In genomic region chr8:41551925-41552414, GRCm38 (mm10) we compare ENCODE assay signal across 17 mouse cellular contexts.
DNase-seq lines count a peak whose midpoint lies in the region; ATAC-seq and TF ChIP-seq lines count a peak whose summit lies in the region.
"Had no signal": no experiment of that assay in that cellular context is flagged by ENCODE, and none has a peak within 500 bp of the region (broad histone marks: within the 10 kb centered on the region; RNA-seq: fewer than 3 reads in every experiment).

No protein-coding gene starts in this region.

- DNase-seq in embryo, embryonic 10.5 days (ENCODE audit: low spot score): peak; percentile 24
- DNase-seq in embryo, embryonic 9.5 days (ENCODE audit: extremely low spot score): no peak
- peak; percentile 27 for DNase-seq in kidney, postnatal 0 days (ENCODE audit: low spot score)
- no peak for DNase-seq in kidney, adult 9 months
- no peak for DNase-seq in lung, postnatal 4 days
- DNase-seq in cerebellum, postnatal 14 days: no peak
- DNase-seq: adrenal gland, postnatal 10 days; cerebellum, adult 11 months; cerebellum, adult 8-10 months; cerebellum, postnatal 25 days; gastrocnemius, postnatal 14 days had no signal

- no peaks in the 10 kb centered on the region for H3K27me3 ChIP-seq in kidney, postnatal 0 days (ENCODE audit: insufficient read depth, low read length)
- 0 out of 2 replicates have a peak, but pooled peaks cover under 1% of the 10 kb centered on the region for H3K27me3 ChIP-seq in limb, embryonic 12.5 days
- H3K27me3 ChIP-seq: heart, embryonic 12.5 days had no signal

- H3K9ac ChIP-seq in kidney, postnatal 0 days (ENCODE audit: low read depth, low read length): no peak overlapping the region
- no peak overlapping the region for H3K9ac ChIP-seq in limb, embryonic 12.5 days (replicated peaks)
- H3K9ac ChIP-seq: heart, embryonic 12.5 days; hindbrain, embryonic 14.5 days had no signal

- H3K36me3 ChIP-seq in kidney, postnatal 0 days (ENCODE audit: insufficient read depth, low read length): no peaks in the 10 kb centered on the region
- no peaks in the 10 kb centered on the region for H3K36me3 ChIP-seq in limb, embryonic 12.5 days
- H3K36me3 ChIP-seq: forebrain, embryonic 10.5 days; heart, embryonic 12.5 days; hindbrain, embryonic 10.5 days had no signal

- no peaks in the 10 kb centered on the region for H3K4me1 ChIP-seq in kidney, postnatal 0 days (replicated peaks; ENCODE audit: insufficient read depth, low read length)
- peaks cover 51% of the 10 kb centered on the region for H3K4me1 ChIP-seq in limb, embryonic 12.5 days (replicated peaks)
- H3K4me1 ChIP-seq: heart, embryonic 12.5 days; hindbrain, embryonic 10.5 days had no signal

- H3K9me3 ChIP-seq in kidney, postnatal 0 days (replicated peaks; ENCODE audit: low read length): no peaks in the 10 kb centered on the region
- no peaks in the 10 kb centered on the region for H3K9me3 ChIP-seq in limb, embryonic 12.5 days
- H3K9me3 ChIP-seq: forebrain, embryonic 10.5 days; heart, embryonic 12.5 days; hindbrain, embryonic 10.5 days had no signal

- ATAC-seq in kidney, postnatal 0 days (replicated peaks; ENCODE audit: low FRiP score, low read depth): no peak
- peak; percentile 43; the same call in 1 of the 2 replicates for ATAC-seq in limb, embryonic 12.5 days (ENCODE audit: insufficient number of reproducible peaks, insufficient read depth, low FRiP score, low TSS enrichment, low read depth)
- ATAC-seq: forebrain, embryonic 14.5 days had no signal

- 37% methylated on average over 15 of the region's 15 CpGs for WGBS in kidney, postnatal 0 days
- 18% methylated on average over 15 of the region's 15 CpGs for WGBS in limb, embryonic 12.5 days

- no peak for TF ChIP-seq CTCF in kidney, postnatal 0 days (IDR thresholded peaks at IDR 0.05; ENCODE audit: low read depth)

- no peak overlapping the region for H3K4me2 ChIP-seq in kidney, postnatal 0 days (ENCODE audit: low read length)
- H3K4me2 ChIP-seq in limb, embryonic 12.5 days: peak overlapping the region; percentile 23; the same call in 1 of the 2 replicates
- H3K4me2 ChIP-seq: heart, embryonic 12.5 days; hindbrain, embryonic 14.5 days had no signal

- H3K4me3 ChIP-seq in kidney, postnatal 0 days (replicated peaks; ENCODE audit: low read depth, low read length): no peak overlapping the region
- H3K4me3 ChIP-seq in limb, embryonic 12.5 days (replicated peaks): no peak overlapping the region
- H3K4me3 ChIP-seq: forebrain, embryonic 10.5 days; heart, embryonic 12.5 days; hindbrain, embryonic 10.5 days had no signal

- no peak overlapping the region for H3K27ac ChIP-seq in kidney, postnatal 0 days
- H3K27ac ChIP-seq in limb, embryonic 12.5 days: peak overlapping the region; percentile 62
- H3K27ac ChIP-seq: forebrain, embryonic 10.5 days; hindbrain, embryonic 10.5 days; hindbrain, embryonic 14.5 days had no signal

Comparison
In these comparisons a context has a peak if more than half of its experiments do, and no peak if none do; other contexts are left out.
1. DNase-seq: peak in embryo, embryonic 10.5 days (single experiment) and kidney, postnatal 0 days (single experiment); none in embryo, embryonic 9.5 days (single experiment), kidney, adult 9 months (single experiment), lung, postnatal 4 days (0 of 2) and cerebellum, postnatal 14 days (0 of 2).